Mouse (Mus musculus): ENCODE data around the gene Tmem11.
"Not testable (repeated sequence)": the region's sequence is repeated elsewhere in the genome, so short reads cannot be mapped to it uniquely, and the experiment has no call there.

The Tmem11 gene

DNA sequence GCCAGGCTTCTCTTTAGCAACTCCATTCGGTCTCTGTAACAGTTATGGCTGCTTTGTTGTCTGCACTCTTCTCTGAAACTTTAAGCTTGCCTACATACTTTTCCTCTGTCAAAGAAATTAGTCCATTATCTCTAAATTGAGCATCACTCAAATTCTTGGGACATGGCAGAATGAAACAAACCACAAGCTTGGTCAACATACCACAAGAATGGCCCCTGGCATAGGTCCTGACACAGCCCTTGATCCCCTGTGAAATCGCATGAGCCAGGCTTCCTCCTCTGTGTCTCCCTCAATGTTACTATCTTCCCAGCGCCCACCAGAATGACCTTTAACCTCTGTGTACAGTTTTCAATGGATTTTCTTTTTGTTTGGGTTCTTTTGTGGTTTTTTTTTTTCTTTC lies 3.3 kb upstream of the Tmem11 start:
- DNase-seq (ENCODE audit: low spot score), result no peak

DNA sequence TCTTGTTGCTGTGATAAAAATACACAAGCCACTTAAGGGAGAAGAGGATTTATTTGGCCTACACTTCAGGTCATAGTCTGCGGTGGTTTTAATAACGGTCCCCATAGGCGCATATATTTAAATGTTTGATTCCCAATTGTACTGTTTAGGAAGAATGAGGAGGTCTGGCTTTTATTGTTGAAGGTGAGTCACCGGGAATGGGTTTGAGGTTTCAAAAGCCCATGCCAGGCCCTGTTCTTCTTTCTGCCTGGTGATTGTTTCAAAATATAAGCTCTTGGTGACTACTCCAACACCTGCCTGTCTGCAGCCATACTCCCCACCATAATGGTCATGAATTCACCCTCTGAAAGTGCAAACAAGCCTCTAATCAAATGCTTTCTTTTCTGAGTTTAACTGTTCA lies 1.5 kb upstream of the Tmem11 start:
- DNase-seq (ENCODE audit: low spot score), result no peak

DNA sequence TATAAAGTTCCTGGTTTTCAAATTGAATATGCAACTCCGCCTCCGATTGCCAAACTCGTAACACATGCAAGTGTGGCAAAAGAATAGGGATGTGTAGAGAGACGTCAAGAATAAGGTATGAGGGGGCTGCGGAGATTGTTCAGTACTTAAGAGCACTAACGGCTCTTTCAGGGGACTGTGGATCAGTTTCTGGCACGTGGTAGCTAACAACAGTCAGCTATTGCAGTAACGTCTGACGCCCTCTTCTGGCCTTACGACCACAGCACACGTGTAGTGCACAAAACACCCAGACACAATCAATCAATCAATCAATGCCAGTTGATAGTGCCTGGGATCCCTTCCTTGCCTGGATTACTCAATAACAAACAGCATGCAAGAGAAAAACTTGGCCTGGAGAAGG lies 351 bp upstream of the Tmem11 start:
- no peak for DNase-seq (ENCODE audit: low spot score)

- DNase-seq (ENCODE audit: low spot score), result peak; percentile 13
Measured at GRCm38 (mm10) chr11:60878056-60878612, 938 bp downstream of the Tmem11 start.

DNA sequence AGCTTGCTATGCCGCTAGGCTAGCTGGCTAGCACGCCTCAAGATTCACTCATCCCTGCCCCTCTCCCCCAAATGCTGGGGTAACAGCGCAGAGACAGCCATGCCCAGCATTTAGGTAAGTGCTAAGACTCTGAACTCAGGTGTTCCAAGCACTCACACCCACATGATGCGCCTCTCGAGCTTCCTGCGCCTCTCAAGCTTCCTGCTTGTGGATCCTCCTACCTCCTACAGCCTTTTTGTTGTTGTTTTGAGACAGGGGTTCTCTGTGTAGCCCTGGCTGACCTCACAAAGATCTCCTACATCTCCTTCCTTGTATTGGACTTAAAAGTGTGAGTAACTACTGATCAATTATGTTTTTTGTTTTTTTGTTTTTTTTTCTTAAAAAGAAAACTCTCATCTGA lies 6.0 kb downstream of the Tmem11 start:
- no peak for DNase-seq (ENCODE audit: low spot score)

DNA sequence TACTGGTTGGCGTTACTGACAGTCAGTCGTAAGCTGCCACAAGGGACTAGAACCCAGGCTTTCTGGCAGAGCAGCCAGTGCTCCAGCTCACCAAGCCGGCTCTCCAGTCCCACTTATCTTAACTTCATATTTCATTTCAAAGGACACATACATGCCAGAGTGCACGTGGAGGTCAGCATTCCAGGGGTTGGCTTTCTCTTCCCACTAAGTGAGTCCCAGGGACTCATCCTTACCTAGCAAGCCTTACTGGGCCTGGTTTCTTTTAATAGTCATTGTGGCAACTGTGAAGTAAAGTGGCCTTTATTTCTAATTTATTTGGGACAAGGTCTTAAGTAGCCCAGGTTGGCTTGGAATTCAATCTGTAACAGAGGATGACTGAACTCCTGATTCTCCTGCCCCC lies 7.7 kb downstream of the Tmem11 start:
- no peak for DNase-seq (ENCODE audit: low spot score)

DNA sequence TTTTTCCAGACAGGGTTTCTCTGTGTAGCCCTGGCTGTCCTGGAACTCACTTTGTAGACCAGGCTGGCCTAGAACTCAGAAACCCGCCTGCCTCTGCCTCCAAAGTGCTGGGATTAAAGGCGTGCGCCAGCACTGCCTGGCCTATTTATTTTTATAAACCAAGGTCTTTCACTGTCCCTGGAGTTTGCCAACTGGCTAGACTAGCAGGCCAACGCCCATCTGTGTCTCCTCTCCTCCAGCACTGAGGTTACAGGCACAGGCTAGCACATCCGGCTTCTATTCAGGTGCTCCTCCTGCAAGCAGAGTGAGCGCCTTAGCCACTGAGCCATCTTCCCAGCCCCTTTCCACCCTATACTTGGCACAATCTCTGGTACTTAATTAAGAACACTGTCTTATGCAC lies 9.6 kb downstream of the Tmem11 start:
- not testable (repeated sequence) for DNase-seq (ENCODE audit: low spot score)

- no peak for DNase-seq (ENCODE audit: low spot score)
Measured at GRCm38 (mm10) chr11:60867904-60868303, 11.2 kb downstream of the Tmem11 start.

DNA sequence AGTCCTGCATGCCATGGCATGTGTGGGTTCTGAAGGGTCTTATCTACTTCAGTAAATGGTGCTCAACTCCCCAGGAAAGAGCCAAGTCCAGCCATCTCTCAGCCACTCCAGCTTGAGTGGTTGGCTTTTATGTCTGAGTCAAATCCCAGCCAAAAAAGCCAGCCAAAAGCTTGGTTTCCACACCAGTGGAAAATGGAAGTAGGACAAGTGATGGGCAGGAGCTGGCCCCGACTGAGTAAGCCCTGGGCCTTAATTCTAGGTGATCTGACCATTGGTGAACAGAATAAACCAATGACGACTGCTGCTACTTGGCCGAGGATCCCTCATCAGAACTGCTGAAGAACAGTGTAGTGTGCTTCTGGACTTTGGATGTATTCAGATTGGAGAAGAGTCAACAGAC lies 11.6 kb downstream of the Tmem11 start:
- DNase-seq (ENCODE audit: low spot score), result no peak

DNA sequence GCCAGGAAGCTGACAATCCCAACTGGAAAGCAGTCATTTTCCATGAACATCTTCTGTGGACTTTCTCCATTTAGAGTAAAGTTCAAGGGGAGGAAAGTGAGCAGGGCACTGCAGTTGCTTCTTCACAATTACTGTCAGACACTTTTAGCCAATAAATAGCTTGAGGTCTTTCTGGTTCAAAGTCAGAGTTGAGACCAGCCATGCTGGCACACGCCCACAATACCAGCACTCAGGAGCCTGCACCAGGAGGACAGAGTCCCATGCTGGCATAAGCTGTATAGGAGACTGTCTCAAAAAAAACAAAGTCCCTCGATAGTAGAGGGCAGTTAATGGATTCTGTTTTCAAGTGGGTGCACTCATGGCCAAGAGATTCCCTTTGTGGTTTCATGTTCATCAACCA lies 13.1 kb downstream of the Tmem11 start:
- DNase-seq (ENCODE audit: low spot score), result no peak

GRCm38 (mm10) chr11:60864916-60865315 lies 14.2 kb downstream of the Tmem11 start:
- DNase-seq (ENCODE audit: low spot score), result no peak

- DNase-seq (ENCODE audit: low spot score), result no peak
Measured at GRCm38 (mm10) chr11:60864166-60864565, 14.9 kb downstream of the Tmem11 start.

- DNase-seq (ENCODE audit: low spot score), result no peak
Measured at GRCm38 (mm10) chr11:60863196-60863595, 15.9 kb downstream of the Tmem11 start.

DNA sequence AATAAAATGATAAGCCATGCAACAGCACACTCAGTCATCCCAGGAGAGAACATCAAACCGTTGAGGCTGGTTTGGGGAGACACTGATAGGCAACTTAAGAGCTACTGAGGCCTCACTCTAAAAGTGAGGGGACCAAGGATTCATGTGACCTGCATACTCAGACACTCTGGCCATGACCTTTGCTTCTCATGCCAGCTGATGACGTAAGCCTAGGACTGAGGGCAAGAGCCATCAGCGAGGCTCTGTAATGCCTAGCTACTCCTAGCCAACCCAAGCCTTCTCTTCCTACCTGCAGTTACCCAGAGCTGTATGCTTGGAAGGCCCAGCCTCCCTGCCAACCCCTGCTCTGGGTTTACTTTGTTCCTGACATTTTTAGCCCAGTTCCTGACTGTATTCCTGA lies 17.1 kb downstream of the Tmem11 start:
- DNase-seq (ENCODE audit: low spot score), result no peak

DNA sequence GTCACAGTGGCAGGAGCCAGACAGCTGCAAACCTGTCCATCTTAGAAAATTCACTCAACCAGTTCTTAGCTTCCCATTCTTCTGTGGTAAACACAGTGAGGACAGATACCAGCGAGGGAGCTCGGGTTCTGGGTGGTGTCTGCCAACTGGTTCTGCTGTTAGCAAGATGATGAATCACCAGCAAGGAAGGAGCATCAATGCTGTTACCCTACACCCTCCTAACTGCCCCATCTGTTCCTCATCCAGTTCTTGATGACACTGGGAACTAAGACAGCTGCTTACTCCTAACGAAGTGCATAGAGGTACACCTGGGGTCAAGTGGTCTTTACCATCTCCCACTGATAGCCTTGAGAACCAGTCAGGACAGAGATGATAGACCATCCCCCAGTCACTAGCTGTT lies 22.5 kb downstream of the Tmem11 start:
- no peak for DNase-seq (ENCODE audit: low spot score)

DNA sequence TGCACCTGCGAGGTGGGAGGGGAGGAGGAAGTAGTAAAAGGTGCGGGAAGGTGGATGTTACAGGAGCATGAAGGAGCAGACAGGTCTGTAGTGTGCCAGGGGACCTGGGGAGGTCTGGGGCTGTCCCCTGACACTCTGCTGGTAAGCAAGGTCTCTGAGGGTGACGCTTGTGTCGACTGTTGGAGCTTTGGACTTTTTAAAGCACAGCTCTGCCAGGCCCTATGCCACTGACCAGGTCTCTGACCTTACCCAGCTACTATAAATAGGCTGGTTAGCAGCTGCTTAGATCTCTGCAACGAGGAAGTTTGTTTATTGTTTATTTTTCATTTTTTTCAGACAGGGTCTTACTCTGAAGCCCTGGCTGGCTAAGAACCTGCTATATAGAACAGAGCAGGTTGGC lies 33.7 kb downstream of the Tmem11 start:
- no peak for DNase-seq (ENCODE audit: low spot score)

DNA sequence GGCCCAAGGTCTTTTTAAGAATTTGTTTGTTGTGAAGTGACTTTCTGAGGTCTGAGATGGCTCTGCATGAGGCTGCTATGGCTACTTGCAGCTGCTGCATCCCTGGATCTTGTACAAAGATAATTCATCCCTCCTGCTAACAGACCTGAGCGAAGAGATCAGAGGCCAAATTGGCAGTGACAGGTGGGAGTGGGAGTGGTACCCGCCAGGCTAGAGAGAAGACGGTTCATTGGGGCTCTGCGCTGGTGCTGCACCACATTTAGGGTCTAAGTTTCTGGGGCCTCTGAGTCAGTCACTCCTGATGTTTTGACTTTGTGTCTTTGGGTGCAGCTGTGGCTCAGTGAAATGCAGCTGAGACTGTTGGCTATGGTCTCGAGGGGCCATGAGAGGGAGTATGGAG lies 35.7 kb downstream of the Tmem11 start:
- no peak for DNase-seq (ENCODE audit: low spot score)

GRCm38 (mm10) chr11:60841467-60842200 lies 37.4 kb downstream of the Tmem11 start:
- no peak for DNase-seq (ENCODE audit: low spot score)

DNA sequence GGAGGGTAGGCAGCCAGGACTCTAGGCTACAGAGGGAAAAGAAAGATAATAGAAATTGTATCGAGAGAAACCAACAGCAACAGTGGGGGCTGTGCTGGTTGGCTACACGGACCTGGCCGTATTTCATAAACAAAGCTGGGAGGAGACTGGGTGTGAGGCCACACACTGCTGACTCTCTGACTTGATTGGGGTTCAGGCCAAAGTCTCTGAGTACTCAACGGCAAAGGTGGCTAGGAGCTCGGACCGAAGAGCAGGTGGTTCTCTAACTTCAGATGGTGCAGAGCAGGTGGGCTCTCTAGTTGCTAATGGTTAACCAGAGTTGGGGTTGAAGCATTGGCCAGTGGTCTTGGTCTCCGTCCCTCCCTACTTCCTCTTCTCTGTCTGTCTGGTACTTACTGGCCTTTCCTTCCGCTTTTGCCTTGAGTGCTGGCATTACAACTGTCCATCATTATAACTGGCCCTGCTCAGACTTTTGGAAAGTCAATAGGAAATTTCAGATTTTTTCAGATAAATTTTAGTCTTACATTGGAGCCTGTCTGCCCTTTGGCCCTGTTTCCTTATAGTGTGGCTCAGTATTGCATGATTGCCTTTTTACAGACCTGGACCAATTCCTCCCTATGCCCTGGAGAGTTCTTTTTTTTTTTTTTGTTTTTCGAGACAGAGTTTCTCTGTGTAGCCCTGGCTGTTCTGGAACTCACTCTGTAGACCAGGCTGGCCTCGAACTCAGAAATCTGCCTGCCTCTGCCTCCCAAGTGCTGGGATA lies 41.2 kb downstream of the Tmem11 start:
- no peak for DNase-seq (ENCODE audit: low spot score)

- no peak for DNase-seq (ENCODE audit: low spot score)
Measured at GRCm38 (mm10) chr11:60836897-60837296, 42.2 kb downstream of the Tmem11 start.

DNA sequence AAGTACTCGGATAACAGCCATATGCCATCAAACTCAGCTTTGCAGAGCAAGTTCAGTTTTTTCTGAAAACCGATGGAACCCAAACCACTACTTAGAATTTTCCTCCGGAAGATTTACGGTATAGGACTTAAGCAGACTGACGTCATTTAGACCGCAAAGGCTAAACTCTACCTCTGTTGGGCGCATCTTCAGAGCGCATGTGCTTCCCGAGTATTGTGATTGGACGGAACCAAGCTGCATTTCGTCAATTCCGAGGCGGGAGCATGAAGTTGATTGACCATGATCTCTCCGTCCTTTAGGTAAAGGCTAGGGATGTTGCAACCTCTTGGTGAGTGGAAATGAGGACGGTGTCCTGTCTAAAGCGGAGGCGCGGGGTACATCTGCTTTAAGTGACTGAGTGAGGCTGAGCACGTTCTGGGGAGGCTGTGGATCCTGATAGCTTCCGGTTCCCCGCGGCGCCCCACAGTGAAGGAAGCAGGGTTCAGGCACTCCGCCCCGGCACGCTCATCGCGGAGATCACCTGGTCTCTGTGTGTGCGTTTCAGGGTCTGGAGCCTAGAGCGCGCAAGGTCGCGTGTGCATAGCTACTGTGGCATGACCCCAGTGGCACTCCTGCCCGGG lies 48.5 kb downstream of the Tmem11 start, which contains the start of gene Dhrs7b:
Gene Dhrs7b, plus strand, starts transcription at position 199 of the 620 bp plus-strand sequence.
- DNase-seq (ENCODE audit: low spot score), result peak; percentile 35

GRCm38 (mm10) chr11:60828903-60829302 lies 50.2 kb downstream of the Tmem11 start:
- no peak for DNase-seq (ENCODE audit: low spot score)
